Mouse (Mus musculus): ENCODE measurements around the gene Capns1.

DNA sequence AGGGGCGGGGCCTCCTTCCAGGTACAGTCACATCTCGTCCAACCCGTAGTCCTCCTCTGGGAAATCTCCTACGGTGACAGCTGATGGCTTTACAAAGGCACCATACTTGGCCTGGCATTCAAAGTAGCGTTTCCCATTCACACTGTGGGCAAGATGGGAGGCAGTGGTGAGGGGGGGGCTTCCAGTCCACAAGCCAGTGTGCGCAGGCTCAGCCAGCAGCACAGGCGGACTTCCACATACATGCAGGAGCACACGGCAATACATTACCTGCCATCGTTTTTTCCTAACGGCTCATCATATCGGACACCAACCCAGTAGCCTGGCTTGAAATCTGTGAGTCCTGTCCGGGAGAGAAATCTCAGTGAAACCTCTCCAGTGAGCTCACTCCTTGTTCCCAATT is 25.6 kb upstream of the Capns1 start:
- no peak for TF ChIP-seq POLR2A (IDR thresholded peaks at IDR 0.05; ENCODE audit: insufficient read length, low read depth)
- no peak for TF ChIP-seq TCF3 (IDR thresholded peaks at IDR 0.05; ENCODE audit: insufficient read length, low read depth)
- TF ChIP-seq POLR2AphosphoS2 (IDR thresholded peaks at IDR 0.05; ENCODE audit: insufficient read length, low read depth), result no peak
- no peak for TF ChIP-seq CEBPB (IDR thresholded peaks at IDR 0.05; ENCODE audit: insufficient read depth, poor library complexity, severe bottlenecking)
- TF ChIP-seq E2F4 (IDR thresholded peaks at IDR 0.05; ENCODE audit: insufficient read depth), result no peak
- no peak for TF ChIP-seq MYOG (IDR thresholded peaks at IDR 0.05; ENCODE audit: control insufficient read depth in 1 of 3, insufficient read depth in 1 of 3, insufficient read length in 2 of 3, low read depth in 2 of 3)
